In genomic region chr9:113811957-113812670, GRCm38 (mm10) we compare ENCODE assay signal across 8 mouse cellular contexts.
A peak's percentile ranks its signal among the peaks of the same experiment; 100 is the strongest.
DNase-seq lines count a peak whose midpoint lies in the region; ATAC-seq and TF ChIP-seq lines count a peak whose summit lies in the region.

No protein-coding gene starts in this region.

- H3K9me3 ChIP-seq in forebrain, embryonic 10.5 days = no peaks in the 10 kb centered on the region
- H3K9me3 ChIP-seq in hindbrain, postnatal 0 days (ENCODE audit: low read length) = no peaks in the 10 kb centered on the region
- H3K9me3 ChIP-seq in limb, embryonic 13.5 days = no peaks in the 10 kb centered on the region
- H3K9me3 ChIP-seq in neural tube, embryonic 15.5 days (replicated peaks) = no peaks in the 10 kb centered on the region

- no peak overlapping the region for H3K27ac ChIP-seq in forebrain, embryonic 10.5 days
- H3K27ac ChIP-seq in hindbrain, postnatal 0 days = peak overlapping the region; percentile 89
- peak overlapping the region; percentile 52; the same call in 1 of the 2 replicates for H3K27ac ChIP-seq in limb, embryonic 13.5 days
- H3K27ac ChIP-seq in neural tube, embryonic 15.5 days (replicated peaks) = peak overlapping the region; percentile 94

- no peak for TF ChIP-seq CTCF in hindbrain, postnatal 0 days (IDR thresholded peaks at IDR 0.05; ENCODE audit: low read depth)

- no peaks in the 10 kb centered on the region for H3K27me3 ChIP-seq in forebrain, embryonic 10.5 days (ENCODE audit: poor library complexity, severe bottlenecking)
- no peaks in the 10 kb centered on the region for H3K27me3 ChIP-seq in hindbrain, postnatal 0 days (ENCODE audit: insufficient read depth, low read length)
- H3K27me3 ChIP-seq in limb, embryonic 13.5 days = no peaks in the 10 kb centered on the region
- H3K27me3 ChIP-seq in neural tube, embryonic 15.5 days (replicated peaks) = no peaks in the 10 kb centered on the region

- H3K4me3 ChIP-seq in forebrain, embryonic 10.5 days = peak overlapping the region; percentile 30
- H3K4me3 ChIP-seq in hindbrain, postnatal 0 days (ENCODE audit: low read length) = peak overlapping the region; percentile 51
- peak overlapping the region; percentile 38 for H3K4me3 ChIP-seq in limb, embryonic 13.5 days
- peak overlapping the region; percentile 52 for H3K4me3 ChIP-seq in neural tube, embryonic 15.5 days (replicated peaks)

- H3K36me3 ChIP-seq in forebrain, embryonic 10.5 days (replicated peaks) = no peaks in the 10 kb centered on the region
- H3K36me3 ChIP-seq in hindbrain, postnatal 0 days (ENCODE audit: insufficient read depth, low read length) = no peaks in the 10 kb centered on the region
- no peaks in the 10 kb centered on the region for H3K36me3 ChIP-seq in limb, embryonic 13.5 days
- no peaks in the 10 kb centered on the region for H3K36me3 ChIP-seq in neural tube, embryonic 15.5 days

- peak; percentile 44 for DNase-seq in adrenal gland, postnatal 10 days
- DNase-seq in adrenal gland, postnatal 25 days = no peak
- no peak for DNase-seq in forebrain, embryonic 10.5 days (ENCODE audit: extremely low spot score, low spot score)
- DNase-seq in hindbrain, postnatal 0 days (ENCODE audit: low spot score) = peak; percentile 83
- no peak for DNase-seq in ovary, postnatal 36 days (ENCODE audit: low spot score)

- WGBS in forebrain, embryonic 10.5 days = 51% methylated on average over 9 of the region's 9 CpGs
- 9% methylated on average over 9 of the region's 9 CpGs for WGBS in hindbrain, postnatal 0 days
- 36% methylated on average over 9 of the region's 9 CpGs for WGBS in limb, embryonic 13.5 days
- 11% methylated on average over 9 of the region's 9 CpGs for WGBS in neural tube, embryonic 15.5 days

- peaks cover 8% of the 10 kb centered on the region; the same call in 1 of the 2 replicates for H3K4me1 ChIP-seq in forebrain, embryonic 10.5 days
- H3K4me1 ChIP-seq in hindbrain, postnatal 0 days (ENCODE audit: insufficient read depth, low read length) = peaks cover 7% of the 10 kb centered on the region
- peaks cover 4% of the 10 kb centered on the region; the same call in 1 of the 2 replicates for H3K4me1 ChIP-seq in limb, embryonic 13.5 days
- H3K4me1 ChIP-seq in neural tube, embryonic 15.5 days = peaks cover 31% of the 10 kb centered on the region

- ATAC-seq in activated CD4-positive, CD25-positive, alpha-beta regulatory T cell, adult 4 months = peak; percentile 80
- peak; percentile 94 for ATAC-seq in hindbrain, postnatal 0 days
- ATAC-seq in limb, embryonic 13.5 days (ENCODE audit: low FRiP score, low read depth) = peak; percentile 64; the same call in 1 of the 2 replicates
- ATAC-seq in neural tube, embryonic 15.5 days (ENCODE audit: low FRiP score) = peak; percentile 95

- H3K9ac ChIP-seq in hindbrain, postnatal 0 days (replicated peaks; ENCODE audit: low read length) = peak overlapping the region; percentile 66
- 0 out of 2 replicates have a peak overlapping the region, but pooled peaks have one; percentile 1 for H3K9ac ChIP-seq in limb, embryonic 13.5 days
- H3K9ac ChIP-seq in neural tube, embryonic 15.5 days (replicated peaks) = peak overlapping the region; percentile 65

- H3K4me2 ChIP-seq in hindbrain, postnatal 0 days (ENCODE audit: low read depth, low read length) = peak overlapping the region; percentile 55
- peak overlapping the region; percentile 61 for H3K4me2 ChIP-seq in limb, embryonic 13.5 days (replicated peaks)
- H3K4me2 ChIP-seq in neural tube, embryonic 15.5 days = peak overlapping the region; percentile 63

Comparison
In these comparisons a context has a peak if more than half of its experiments do, and no peak if none do; other contexts are left out.
1. DNase-seq: peak in adrenal gland, postnatal 10 days (single experiment) and hindbrain, postnatal 0 days (single experiment); none in adrenal gland, postnatal 25 days (single experiment), forebrain, embryonic 10.5 days (single experiment) and ovary, postnatal 36 days (single experiment).
2. H3K9ac ChIP-seq: peak in every context shown above with its lines; median percentile 66 in hindbrain, postnatal 0 days; 65 in neural tube, embryonic 15.5 days; 1 in limb, embryonic 13.5 days.
3. Peak in every context shown above with its lines, with median percentiles within 50 percentile points of each other: ATAC-seq, H3K4me3 ChIP-seq and H3K4me2 ChIP-seq.